Mouse (Mus musculus) CH12.LX (cell line): ENCODE data around the gene Ccdc88b. TPM values are rescaled to one million over a fixed set of nuclear protein-coding genes. Genes with fewer than 3 reads are reported as not detected.

Experiments
- DNase-seq: peaks from one replicate; pipeline ENCODE4 v3.0.0-alpha.2; 2013; ENCODE audit errors: extremely low read depth
- H3K27ac ChIP-seq: 2 replicates; pipeline ENCODE4 v1.5.1; 2012; ENCODE audit warnings: low read depth, mild to moderate bottlenecking, control low read depth, moderate library complexity; ENCODE audit not compliant: insufficient read depth
- H3K27me3 ChIP-seq: replicated peaks from 2 replicates; pipeline ENCODE3; 2012; ENCODE audit warnings: inconsistent platforms
- H3K36me3 ChIP-seq, 2 experiments: replicated peaks in 1 of 2; 2 replicates each; pipeline versions ENCODE3 to v1.6.1; 2012; ENCODE audit warnings: inconsistent platforms in 1 of 2, low read length in 1 of 2, mild to moderate bottlenecking in 1 of 2, mixed read lengths in 1 of 2, moderate library complexity in 1 of 2; ENCODE audit not compliant: control insufficient read depth in 1 of 2, insufficient read depth in 1 of 2
- H3K4me1 ChIP-seq, 2 experiments: 2 replicates each; pipeline ENCODE4 v1.6.1; 2012; ENCODE audit warnings: inconsistent platforms in 1 of 2, moderate library complexity in 1 of 2; ENCODE audit not compliant: insufficient read depth in 2 of 2, control insufficient read depth in 1 of 2
- H3K4me2 ChIP-seq: 2 replicates; pipeline ENCODE4 v1.6.1; 2012; ENCODE audit warnings: low read depth, mild to moderate bottlenecking, control low read depth; ENCODE audit not compliant: poor library complexity, insufficient read depth, severe bottlenecking
- H3K4me3 ChIP-seq, 3 experiments: fragments of 150-350 bp in 1 of 3; sonication (generic) in 1 of 3; replicated peaks in 1 of 3; 2 replicates each; pipeline versions ENCODE3 to v1.5.1; 2011 to 2012; ENCODE audit warnings: low read depth in 2 of 3, low read length in 2 of 3, mild to moderate bottlenecking in 2 of 3, moderate library complexity in 2 of 3, control low read depth in 1 of 3, improper control_type of control experiment in 1 of 3, inconsistent platforms in 1 of 3, mixed read lengths in 1 of 3; ENCODE audit not compliant: poor library complexity in 1 of 3
- H3K79me2 ChIP-seq: replicated peaks from 2 replicates; pipeline ENCODE4 v1.6.1; 2012; ENCODE audit warnings: mild to moderate bottlenecking, moderate library complexity; ENCODE audit not compliant: control insufficient read depth, poor library complexity, insufficient read depth, severe bottlenecking; ENCODE audit errors: extremely low read depth
- H3K9ac ChIP-seq: 2 replicates; pipeline ENCODE4 v1.6.1; 2012; ENCODE audit warnings: low read depth, mild to moderate bottlenecking, control low read depth, moderate library complexity; ENCODE audit not compliant: insufficient read depth
- H3K9me3 ChIP-seq: replicated peaks from 2 replicates; pipeline ENCODE3; 2012; ENCODE audit warnings: low read length, inconsistent platforms, mixed read lengths
- BHLHE40 ChIP-seq: IDR thresholded peaks from 2 replicates; pipeline ENCODE4 v1.6.1; 2011; ENCODE audit warnings: mild to moderate bottlenecking, low read depth, low read length, improper control_type of control experiment
- CTCF ChIP-seq, 2 experiments: IDR thresholded peaks in 1 of 2; conservative IDR thresholded peaks in 1 of 2; 2 replicates each; pipeline ENCODE4 v1.5.1; 2011 to 2012; ENCODE audit warnings: low read depth in 2 of 2, low read length in 2 of 2, improper control_type of control experiment in 1 of 2, inconsistent platforms in 1 of 2, mild to moderate bottlenecking in 1 of 2, moderate library complexity in 1 of 2
- E2F4 ChIP-seq: IDR thresholded peaks from 2 replicates; pipeline ENCODE4 v1.6.1; 2011; ENCODE audit warnings: low read depth, low read length, improper control_type of control experiment; ENCODE audit not compliant: insufficient replicate concordance
- EP300 ChIP-seq: IDR thresholded peaks from 2 replicates; pipeline ENCODE4 v1.6.1; 2011; ENCODE audit warnings: low read length, improper control_type of control experiment
- ETS1 ChIP-seq: conservative IDR thresholded peaks from 2 replicates; pipeline ENCODE4 v1.6.1; 2012; ENCODE audit warnings: low read depth, mild to moderate bottlenecking, inconsistent platforms, low read length, improper control_type of control experiment, moderate library complexity
- GABPA ChIP-seq: IDR thresholded peaks from 2 replicates; pipeline ENCODE4 v1.6.1; 2012; ENCODE audit warnings: low read depth, low read length, improper control_type of control experiment, inconsistent platforms; ENCODE audit not compliant: insufficient replicate concordance
- JUN ChIP-seq: IDR thresholded peaks from 2 replicates; pipeline ENCODE4 v1.6.1; 2011; ENCODE audit warnings: low read depth, mild to moderate bottlenecking, low read length, improper control_type of control experiment, moderate library complexity; ENCODE audit not compliant: insufficient read depth
- KAT2A ChIP-seq: IDR thresholded peaks from 2 replicates; pipeline ENCODE4 v1.6.1; 2012; ENCODE audit warnings: low read length, improper control_type of control experiment, inconsistent platforms; ENCODE audit not compliant: insufficient replicate concordance
- MAFK ChIP-seq: IDR thresholded peaks from 2 replicates; pipeline ENCODE4 v1.6.1; 2011; ENCODE audit warnings: low read length, improper control_type of control experiment; ENCODE audit not compliant: insufficient replicate concordance
- MAX ChIP-seq: IDR thresholded peaks from 2 replicates; pipeline ENCODE4 v1.6.1; 2011; ENCODE audit warnings: low read length, improper control_type of control experiment
- MAZ ChIP-seq: IDR thresholded peaks from 2 replicates; pipeline ENCODE4 v1.6.1; 2012; ENCODE audit warnings: low read depth, mild to moderate bottlenecking, inconsistent platforms, low read length, improper control_type of control experiment, moderate library complexity
- MXI1 ChIP-seq: IDR thresholded peaks from 2 replicates; pipeline ENCODE4 v1.6.1; 2011; ENCODE audit warnings: mild to moderate bottlenecking, low read depth, low read length, improper control_type of control experiment
- MYC ChIP-seq: IDR thresholded peaks from 2 replicates; pipeline ENCODE4 v1.6.1; 2011; ENCODE audit warnings: low read depth, mild to moderate bottlenecking, improper control_type of control experiment, low read length
- NELFE ChIP-seq: IDR thresholded peaks from 2 replicates; pipeline ENCODE4 v1.6.1; 2011; ENCODE audit warnings: low read depth, low read length, improper control_type of control experiment
- NRF1 ChIP-seq: IDR thresholded peaks from 2 replicates; pipeline ENCODE4 v1.6.1; 2014; ENCODE audit warnings: low read depth, mild to moderate bottlenecking, inconsistent platforms, low read length, improper control_type of control experiment, moderate library complexity
- PAX5 ChIP-seq: IDR thresholded peaks from 2 replicates; pipeline ENCODE4 v1.6.1; 2012; ENCODE audit warnings: low read length, inconsistent platforms, mixed read lengths
- POLR2A ChIP-seq: IDR thresholded peaks from 2 replicates; pipeline ENCODE4 v1.6.1; 2011; ENCODE audit warnings: low read depth, mild to moderate bottlenecking, improper control_type of control experiment, low read length
- POLR2AphosphoS2 ChIP-seq: IDR thresholded peaks from 2 replicates; pipeline ENCODE4 v1.6.1; 2011; ENCODE audit warnings: low read depth, low read length, improper control_type of control experiment
- RCOR1 ChIP-seq: conservative IDR thresholded peaks from 2 replicates; pipeline ENCODE4 v1.6.1; 2012; ENCODE audit warnings: low read depth, mild to moderate bottlenecking, inconsistent platforms, low read length, improper control_type of control experiment
- UBTF ChIP-seq: IDR thresholded peaks from 2 replicates; pipeline ENCODE4 v1.6.1; 2012; ENCODE audit warnings: low read depth, mild to moderate bottlenecking, inconsistent platforms, low read length, improper control_type of control experiment, moderate library complexity
- USF1 ChIP-seq: IDR thresholded peaks from 2 replicates; pipeline ENCODE4 v1.6.1; 2014; ENCODE audit warnings: low read depth, mild to moderate bottlenecking, inconsistent platforms, low read length, improper control_type of control experiment
- ZC3H11A ChIP-seq: IDR thresholded peaks from 2 replicates; pipeline ENCODE4 v1.6.1; 2012; ENCODE audit warnings: low read depth, mild to moderate bottlenecking, inconsistent platforms, low read length, improper control_type of control experiment
- ZMIZ1 ChIP-seq: IDR thresholded peaks from 2 replicates; pipeline ENCODE4 v1.6.1; 2012; ENCODE audit warnings: low read depth, mild to moderate bottlenecking, inconsistent platforms, low read length, improper control_type of control experiment
- dilution Hi-C: fragments of 300-500 bp; cut with MboI; formaldehyde crosslinking; loops from 2 replicates; pipeline ENCODE4 v1.14.3; 2020; ENCODE audit warnings: low sequenced_read_pairs; ENCODE audit not compliant: extremely low pct_unique_long_range_greater_than_20kb, extremely low pct_ligation_motif_present
- in situ Hi-C: fragments of 300-500 bp; cut with MboI; formaldehyde crosslinking; loops from 3 replicates; pipeline ENCODE4 v1.14.3; 2019; ENCODE audit warnings: low sequenced_read_pairs, low pct_ligation_motif_present, low pct_unique_long_range_greater_than_20kb, mixed read lengths
- polyA plus RNA-seq: library from polyadenylated mRNA; unstranded; fragments of >175 nt; gene quantifications from 2 replicates; pipeline ENCODE4 v1.2.1, GENCODE M21; 2012; ENCODE audit warnings: low read depth; ENCODE audit not compliant: insufficient read length
- total RNA-seq, 2 experiments: library from RNA; depleted of rRNA; stranded (reverse); fragments of 300-350 nt in 1 of 2; fragments of >200 nt in 1 of 2; gene quantifications; 2 replicates each; pipeline ENCODE4 v1.2.3; 2012 to 2014

Gene Ccdc88b
- total and polyA plus RNA-seq, 3 experiments: 20.5 to 76.4 (median 53.0) TPM

GRCm38 (mm10) chr19:6820538-6821195 is 37.3 kb downstream of the Ccdc88b start:
- Histone ChIP-seq H3K9me3 (no peaks in the 10 kb centered on the region), H3K79me2 (no peaks in the 10 kb centered on the region), H3K4me1 (peaks cover 0 to 3% of the 10 kb centered on the region in 2 experiments; a peak in 2 of 4 replicates), H3K27me3 (no peaks in the 10 kb centered on the region), H3K9ac (no peak overlapping the region), H3K36me3 (no peaks in the 10 kb centered on the region), H3K27ac (no peak overlapping the region), H3K4me2 (no peak overlapping the region), H3K4me3 (no peak overlapping the region)
- no peak for TF ChIP-seq E2F4
- TF ChIP-seq USF1: no peak
- no peak for TF ChIP-seq PAX5
- no peak for TF ChIP-seq MXI1
- TF ChIP-seq ETS1: no peak
- no peak for TF ChIP-seq POLR2A
- dilution Hi-C loops: no loop called here
- in situ Hi-C loops: no loop called here
- DNase-seq: no peak

GRCm38 (mm10) chr19:6819143-6819827 is 38.7 kb downstream of the Ccdc88b start:
- Histone ChIP-seq H3K9ac (no peak overlapping the region), H3K27me3 (no peaks in the 10 kb centered on the region), H3K4me1 (peaks cover 0 to 3% of the 10 kb centered on the region in 2 experiments; a peak in 2 of 4 replicates), H3K4me2 (no peak overlapping the region), H3K79me2 (no peaks in the 10 kb centered on the region)
- TF ChIP-seq KAT2A: no peak
- no peak for TF ChIP-seq E2F4
- no peak for TF ChIP-seq NRF1
- TF ChIP-seq MYC: no peak
- TF ChIP-seq UBTF: no peak
- TF ChIP-seq ZMIZ1: no peak
- no peak for TF ChIP-seq ZC3H11A
- TF ChIP-seq MAX: no peak
- no peak for TF ChIP-seq MAZ
- TF ChIP-seq POLR2AphosphoS2: no peak
- no peak for TF ChIP-seq JUN
- TF ChIP-seq NELFE: no peak
- TF ChIP-seq GABPA: no peak
- TF ChIP-seq RCOR1: no peak
- no peak for TF ChIP-seq BHLHE40
- no peak for TF ChIP-seq MAFK
- TF ChIP-seq CTCF (conservative IDR thresholded peaks at IDR 0.05 in 1 of 2, IDR thresholded peaks at IDR 0.05 in 1 of 2; ENCODE audit: low read depth in 2 of 2, low read length in 2 of 2): no peak
- TF ChIP-seq EP300: no peak
- TF ChIP-seq, all 38 proteins: peak for 0
- Histone ChIP-seq H3K36me3 (no peaks in the 10 kb centered on the region), H3K4me3 (no peak overlapping the region), H3K9me3 (peaks cover 10% of the 10 kb centered on the region), H3K27ac (no peak overlapping the region)
- no peak for DNase-seq
- dilution Hi-C loops: no loop called here
- in situ Hi-C loops: no loop called here
